In the genomic region with DNA sequence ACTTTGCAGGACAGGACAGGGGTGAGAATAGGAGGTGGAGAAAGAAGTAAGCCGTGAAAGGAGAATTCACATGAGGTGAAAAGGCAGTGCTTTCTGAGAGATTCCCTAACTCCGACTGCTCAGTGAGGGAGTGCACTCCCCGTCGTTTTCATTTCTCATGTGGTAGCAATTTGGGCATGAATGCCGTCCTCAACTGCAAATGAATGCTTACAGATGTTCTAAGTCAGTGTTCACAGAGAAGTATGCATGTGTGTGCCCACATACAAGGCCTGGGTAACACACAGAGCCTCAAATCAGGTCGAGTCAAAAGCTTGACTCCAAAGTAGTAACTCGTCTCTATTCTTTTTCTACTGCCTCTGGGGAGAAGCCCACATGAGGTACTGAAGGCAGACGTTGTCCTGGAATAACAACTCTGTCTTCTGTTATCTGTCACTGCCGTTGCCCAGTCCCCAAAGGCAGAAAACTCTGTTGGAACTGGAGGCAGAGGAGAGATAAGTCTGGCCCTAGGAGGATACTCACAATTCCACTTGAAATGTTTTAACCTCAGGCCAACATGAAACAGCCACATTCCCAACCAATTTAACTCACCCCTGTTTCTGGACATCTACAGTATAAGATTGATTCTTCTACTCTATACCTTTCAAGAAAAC, we compare ENCODE assay signal across 18 mouse cellular contexts.
A peak's percentile ranks its signal among the peaks of the same experiment; 100 is the strongest.
DNase-seq lines count a peak whose midpoint lies in the region; ATAC-seq and TF ChIP-seq lines count a peak whose summit lies in the region.
"Had no signal": no experiment of that assay in that cellular context is flagged by ENCODE, and none has a peak within 500 bp of the region (broad histone marks: within the 10 kb centered on the region; RNA-seq: fewer than 3 reads in every experiment).

No protein-coding gene starts in this region.

- H3K27ac ChIP-seq in heart, embryonic 12.5 days (ENCODE audit: poor library complexity, severe bottlenecking) = peak overlapping the region; percentile 25; the same call in 1 of the 2 replicates
- H3K27ac ChIP-seq in heart, adult 2 months = no peak overlapping the region
- H3K27ac ChIP-seq in limb, embryonic 10.5 days = peak overlapping the region; percentile 53; the same call in 1 of the 2 replicates
- H3K27ac ChIP-seq in hindbrain, embryonic 13.5 days = no peak overlapping the region
- H3K27ac ChIP-seq: heart, embryonic 13.5 days; kidney, embryonic 15.5 days had no signal

- TF ChIP-seq POLR2A in heart, adult 2 months (IDR thresholded peaks at IDR 0.05; ENCODE audit: insufficient read depth, low read depth, low read length) = no peak

- H3K36me3 ChIP-seq in heart, embryonic 12.5 days = no peaks in the 10 kb centered on the region
- no peaks in the 10 kb centered on the region for H3K36me3 ChIP-seq in heart, adult 2 months (ENCODE audit: control insufficient read depth, insufficient read depth, low read length)
- H3K36me3 ChIP-seq in limb, embryonic 10.5 days = no peaks in the 10 kb centered on the region
- no peaks in the 10 kb centered on the region for H3K36me3 ChIP-seq in hindbrain, embryonic 13.5 days
- H3K36me3 ChIP-seq: heart, embryonic 13.5 days; kidney, embryonic 15.5 days had no signal

- TF ChIP-seq EP300 in heart, adult 2 months (IDR thresholded peaks at IDR 0.05; ENCODE audit: insufficient read depth, low read depth, low read length) = no peak

- TF ChIP-seq CTCF in heart, adult 2 months (IDR thresholded peaks at IDR 0.05) = no peak

- intact Hi-C loops in heart, adult 2 months (cut with DNase I) = no loop called here

- WGBS in heart, embryonic 12.5 days = 23% methylated on average over 9 of the region's 9 CpGs
- WGBS in heart, adult 2 months = 48% methylated on average over 9 of the region's 9 CpGs
- WGBS in limb, embryonic 10.5 days = 40% methylated on average over 9 of the region's 9 CpGs
- WGBS in hindbrain, embryonic 13.5 days = 58% methylated on average over 9 of the region's 9 CpGs

- H3K27me3 ChIP-seq in heart, embryonic 12.5 days (replicated peaks) = no peaks in the 10 kb centered on the region
- no peaks in the 10 kb centered on the region for H3K27me3 ChIP-seq in heart, adult 2 months (ENCODE audit: control insufficient read depth, insufficient read depth, low read length)
- H3K27me3 ChIP-seq in limb, embryonic 10.5 days (ENCODE audit: low read depth, poor library complexity, severe bottlenecking) = no peaks in the 10 kb centered on the region
- no peaks in the 10 kb centered on the region for H3K27me3 ChIP-seq in hindbrain, embryonic 13.5 days
- H3K27me3 ChIP-seq: heart, embryonic 13.5 days; kidney, embryonic 15.5 days had no signal

- ATAC-seq in heart, embryonic 12.5 days (ENCODE audit: insufficient number of reproducible peaks, low FRiP score) = no peak
- ATAC-seq in megakaryocyte progenitor cell, adult 5-6 weeks (replicated peaks; ENCODE audit: poor library complexity) = peak; percentile 45
- no peak for ATAC-seq in hindbrain, embryonic 13.5 days (ENCODE audit: low FRiP score)
- ATAC-seq: inflammation-experienced regulatory T-cells, adult 6 months had no signal

- H3K4me3 ChIP-seq in heart, embryonic 12.5 days = no peak overlapping the region
- H3K4me3 ChIP-seq in heart, adult 2 months = no peak overlapping the region
- no peak overlapping the region for H3K4me3 ChIP-seq in limb, embryonic 10.5 days
- H3K4me3 ChIP-seq in hindbrain, embryonic 13.5 days = no peak overlapping the region
- H3K4me3 ChIP-seq: heart, embryonic 13.5 days; kidney, embryonic 15.5 days had no signal

- 0 out of 2 replicates have a peak overlapping the region, but pooled peaks have one; percentile 6 for H3K4me2 ChIP-seq in heart, embryonic 12.5 days
- H3K4me2 ChIP-seq in hindbrain, embryonic 13.5 days = no peak overlapping the region
- H3K4me2 ChIP-seq: heart, embryonic 13.5 days; kidney, embryonic 15.5 days; lung, embryonic 14.5 days had no signal

- peaks cover 14% of the 10 kb centered on the region for H3K4me1 ChIP-seq in heart, embryonic 12.5 days (replicated peaks)
- H3K4me1 ChIP-seq in heart, adult 2 months (ENCODE audit: control insufficient read depth, insufficient read depth, low read length) = no peaks in the 10 kb centered on the region
- H3K4me1 ChIP-seq in limb, embryonic 10.5 days = peaks cover 15% of the 10 kb centered on the region
- no peaks in the 10 kb centered on the region for H3K4me1 ChIP-seq in hindbrain, embryonic 13.5 days (replicated peaks)
- H3K4me1 ChIP-seq: kidney, embryonic 15.5 days had no signal

- no peaks in the 10 kb centered on the region for H3K79me2 ChIP-seq in heart, adult 2 months (replicated peaks; ENCODE audit: control insufficient read depth, insufficient read depth, low read length)

- no peak for DNase-seq in heart, adult 2 months
- peak; percentile 22 for DNase-seq in embryo, embryonic 9.5 days (ENCODE audit: extremely low spot score)
- DNase-seq in limb, embryonic 10.5 days (ENCODE audit: low spot score) = no peak
- no peak for DNase-seq in kidney, adult 9 months
- DNase-seq in lung, postnatal 25 days (ENCODE audit: low spot score) = no peak
- DNase-seq: adrenal gland, adult 2 months; cerebellum, adult 9-11 months; gastrocnemius, postnatal 25 days; layer of hippocampus, postnatal 36 days; lung, embryonic 14.5 days; right cerebral cortex, postnatal 4 days; thymus, postnatal 4 days had no signal

- no peaks in the 10 kb centered on the region for H3K9me3 ChIP-seq in heart, embryonic 12.5 days (replicated peaks)
- H3K9me3 ChIP-seq in limb, embryonic 10.5 days (replicated peaks) = no peaks in the 10 kb centered on the region
- no peaks in the 10 kb centered on the region for H3K9me3 ChIP-seq in hindbrain, embryonic 13.5 days
- H3K9me3 ChIP-seq: heart, embryonic 13.5 days; kidney, embryonic 15.5 days had no signal

- H3K9ac ChIP-seq in heart, embryonic 12.5 days = no peak overlapping the region
- no peak overlapping the region for H3K9ac ChIP-seq in heart, adult 2 months (ENCODE audit: low read depth, low read length)
- no peak overlapping the region for H3K9ac ChIP-seq in hindbrain, embryonic 13.5 days
- H3K9ac ChIP-seq: heart, embryonic 13.5 days; kidney, embryonic 15.5 days; lung, embryonic 14.5 days had no signal

Comparison
In these comparisons a context has a peak if more than half of its experiments do, and no peak if none do; other contexts are left out.
1. H3K27ac ChIP-seq: peak in heart, embryonic 12.5 days (single experiment) and limb, embryonic 10.5 days (single experiment); none in heart, adult 2 months (single experiment) and hindbrain, embryonic 13.5 days (single experiment).